ENCODE assay signal across 18 mouse cellular contexts in genomic region chrX:114974601-114975340, GRCm38 (mm10).
"Had no signal": no experiment of that assay in that cellular context is flagged by ENCODE, and none has a peak within 500 bp of the region (broad histone marks: within the 10 kb centered on the region; RNA-seq: fewer than 3 reads in every experiment).

No protein-coding gene starts in this region.

- H3K4me3 ChIP-seq: midbrain, embryonic 10.5 days; midbrain, embryonic 12.5 days; myocyte; neural tube, embryonic 13.5 days; neural tube, embryonic 15.5 days had no signal

- H3K9ac ChIP-seq: lung, embryonic 14.5 days; midbrain, embryonic 12.5 days; neural tube, embryonic 13.5 days; neural tube, embryonic 15.5 days had no signal

- H3K27me3 ChIP-seq: midbrain, embryonic 12.5 days; neural tube, embryonic 13.5 days; neural tube, embryonic 15.5 days had no signal

- DNase-seq: lung, adult 18-20 months; lung, embryonic 14.5 days; lung, postnatal 10 days; lung, postnatal 4 days; midbrain, embryonic 14.5 days; retina, postnatal 1 day; right cerebral cortex, adult 18-20 months; right cerebral cortex, postnatal 25 days; right cerebral cortex, postnatal 4 days; spleen, adult 18-20 months; thymus, adult 18-20 months; thymus, postnatal 25 days had no signal

- H3K27ac ChIP-seq: midbrain, embryonic 10.5 days; midbrain, embryonic 12.5 days; neural tube, embryonic 13.5 days; neural tube, embryonic 15.5 days had no signal

- H3K36me3 ChIP-seq: midbrain, embryonic 10.5 days; midbrain, embryonic 12.5 days; neural tube, embryonic 13.5 days; neural tube, embryonic 15.5 days had no signal

- H3K9me3 ChIP-seq: midbrain, embryonic 10.5 days; midbrain, embryonic 12.5 days; neural tube, embryonic 13.5 days; neural tube, embryonic 15.5 days had no signal

- H3K4me1 ChIP-seq: midbrain, embryonic 10.5 days; midbrain, embryonic 12.5 days; neural tube, embryonic 13.5 days; neural tube, embryonic 15.5 days had no signal

- ATAC-seq: midbrain, embryonic 16.5 days had no signal
